Mouse (Mus musculus): ENCODE measurements around the gene S1pr3. TPM values are rescaled to one million over a fixed set of nuclear protein-coding genes. Genes with fewer than 3 reads are reported as not detected.

The S1pr3 gene
- polyA plus RNA-seq (2014; fragmentation: Illumina TruSeq; extraction: RNeasy Lipid Tissue Mini Kit (QIAGEN cat#74804)) = 4.6 TPM

DNA sequence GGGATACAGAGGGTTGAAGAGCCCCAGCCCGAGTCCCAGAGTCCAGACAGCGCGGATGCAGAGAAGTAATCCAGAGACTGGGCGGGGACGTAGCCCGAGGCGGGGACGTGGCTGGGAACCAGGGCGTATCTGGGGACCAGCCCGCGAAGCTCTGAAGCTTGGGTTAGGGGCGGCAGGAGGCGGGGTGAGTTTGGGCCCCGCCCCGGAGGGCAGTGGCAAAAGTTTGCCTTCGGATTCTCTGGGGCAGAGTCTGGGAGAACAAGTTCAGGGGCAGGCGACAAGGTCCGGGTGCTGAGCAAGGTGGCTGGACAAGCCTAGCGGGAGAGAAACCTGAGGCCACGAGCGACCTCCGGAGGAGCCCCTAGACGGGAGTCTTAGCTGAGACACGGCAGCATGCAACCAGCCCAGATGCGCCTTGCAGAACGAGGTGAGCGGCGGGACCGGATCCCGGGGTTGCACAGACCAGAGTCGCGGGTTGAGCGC, at the start of gene S1pr3:
Gene S1pr3 (plus strand): TSS at position 121 of the 483 bp plus-strand sequence.

Other genes starting within 250 kb of the S1pr3 start
- 0.66 TPM for gene Nxnl2, start 237.6 kb upstream of the S1pr3 start, polyA plus RNA-seq (2014; fragmentation: Illumina TruSeq; extraction: RNeasy Lipid Tissue Mini Kit (QIAGEN cat#74804))
- gene Shc3, start 160.8 kb downstream of the S1pr3 start, polyA plus RNA-seq (2014; fragmentation: Illumina TruSeq; extraction: RNeasy Lipid Tissue Mini Kit (QIAGEN cat#74804)) = 0.17 TPM
- 193 TPM for gene Cks2, start 236.6 kb downstream of the S1pr3 start, polyA plus RNA-seq (2014; fragmentation: Illumina TruSeq; extraction: RNeasy Lipid Tissue Mini Kit (QIAGEN cat#74804))
- gene Secisbp2, start 243.1 kb downstream of the S1pr3 start, polyA plus RNA-seq (2014; fragmentation: Illumina TruSeq; extraction: RNeasy Lipid Tissue Mini Kit (QIAGEN cat#74804)) = 8.6 TPM